Mouse (Mus musculus) brain, embryonic 14.5 days (tissue): Measurements from ENCODE around the gene Ifna16. TPM values are rescaled to one million over a fixed set of nuclear protein-coding genes. Genes with fewer than 3 reads are reported as not detected.

Experiments used
- DNase-seq: peaks from one replicate; pipeline ENCODE4 v3.0.0-alpha.2; 2011; ENCODE audit warnings: low read depth
- CTCF ChIP-seq: fragments of 200-500 bp; IDR thresholded peaks from 2 replicates; pipeline ENCODE4 v1.5.1; 2012; ENCODE audit warnings: inconsistent platforms, mild to moderate bottlenecking, moderate library complexity, borderline replicate concordance; ENCODE audit not compliant: insufficient read depth, insufficient read length; ENCODE audit errors: extremely low read depth
- POLR2A ChIP-seq: fragments of 200-500 bp; IDR thresholded peaks from 2 replicates; pipeline ENCODE4 v1.6.1; 2012; ENCODE audit warnings: mild to moderate bottlenecking, inconsistent platforms, borderline replicate concordance; ENCODE audit not compliant: poor library complexity, insufficient read depth, insufficient read length, severe bottlenecking; ENCODE audit errors: extremely low read depth
- polyA plus RNA-seq: library from polyadenylated mRNA; depleted of rRNA; stranded (reverse); fragments of >200 nt; gene quantifications from 2 replicates; pipeline ENCODE4 v1.2.3, GENCODE M21; 2012; rRNA removed

Gene Ifna16
- polyA plus RNA-seq, result not detected in 2 replicates

DNA sequence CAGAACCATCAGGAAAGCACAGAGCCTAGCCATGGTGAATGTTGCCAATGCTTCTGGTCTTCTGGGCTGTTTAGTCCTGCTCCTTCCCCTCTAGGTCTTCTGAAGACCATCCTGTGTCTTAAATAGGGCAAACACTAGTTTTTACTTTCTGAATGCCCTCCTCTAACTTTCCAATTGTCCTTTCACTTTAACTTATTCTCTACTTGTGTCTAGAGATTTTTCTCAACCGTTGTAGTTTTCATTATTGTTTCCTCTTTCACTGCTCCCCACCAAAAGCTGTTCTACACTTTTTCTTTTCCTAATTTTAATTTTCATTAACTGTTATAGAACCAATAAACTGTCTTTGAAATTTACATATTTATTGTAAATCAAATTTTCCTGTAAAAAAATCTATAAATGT is at the start of gene Ifna16:
TSS of gene Ifna16 (minus strand) at position 101 of the 400 bp plus-strand sequence.
- DNase-seq, result no peak
- TF ChIP-seq POLR2A (no peak), CTCF (no peak)

DNA sequence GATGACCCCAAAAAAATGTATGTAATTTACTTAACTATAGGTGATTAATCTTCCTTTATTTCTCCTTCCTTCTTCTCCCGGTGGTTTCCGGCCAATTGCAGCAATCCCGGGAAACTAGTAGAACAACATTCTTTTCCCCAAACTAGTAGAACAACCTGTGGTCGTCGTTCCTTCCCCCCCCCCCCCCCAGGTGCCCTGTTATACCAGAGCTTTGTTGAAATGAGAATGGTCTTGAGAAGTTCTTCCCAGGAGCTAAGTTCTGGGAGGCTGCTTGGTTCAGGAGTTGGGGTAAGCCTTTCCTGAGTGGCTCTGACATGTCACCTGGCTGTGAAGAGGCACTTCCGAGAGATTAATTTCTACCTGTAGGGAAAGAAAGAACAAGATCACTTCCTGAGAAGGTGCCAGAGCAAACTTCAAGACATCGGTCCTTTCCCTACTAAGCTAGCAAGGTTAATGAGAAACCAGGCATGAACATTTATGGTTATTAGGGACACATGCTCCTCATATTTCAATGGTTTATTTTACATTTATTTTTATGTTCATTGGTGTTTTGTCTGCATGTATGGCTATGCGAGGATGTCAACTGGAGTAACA is 46.9 kb upstream of the Ifna16 start:
- TF ChIP-seq CTCF, result no peak
- no peak for TF ChIP-seq POLR2A
- DNase-seq, result no peak

DNA sequence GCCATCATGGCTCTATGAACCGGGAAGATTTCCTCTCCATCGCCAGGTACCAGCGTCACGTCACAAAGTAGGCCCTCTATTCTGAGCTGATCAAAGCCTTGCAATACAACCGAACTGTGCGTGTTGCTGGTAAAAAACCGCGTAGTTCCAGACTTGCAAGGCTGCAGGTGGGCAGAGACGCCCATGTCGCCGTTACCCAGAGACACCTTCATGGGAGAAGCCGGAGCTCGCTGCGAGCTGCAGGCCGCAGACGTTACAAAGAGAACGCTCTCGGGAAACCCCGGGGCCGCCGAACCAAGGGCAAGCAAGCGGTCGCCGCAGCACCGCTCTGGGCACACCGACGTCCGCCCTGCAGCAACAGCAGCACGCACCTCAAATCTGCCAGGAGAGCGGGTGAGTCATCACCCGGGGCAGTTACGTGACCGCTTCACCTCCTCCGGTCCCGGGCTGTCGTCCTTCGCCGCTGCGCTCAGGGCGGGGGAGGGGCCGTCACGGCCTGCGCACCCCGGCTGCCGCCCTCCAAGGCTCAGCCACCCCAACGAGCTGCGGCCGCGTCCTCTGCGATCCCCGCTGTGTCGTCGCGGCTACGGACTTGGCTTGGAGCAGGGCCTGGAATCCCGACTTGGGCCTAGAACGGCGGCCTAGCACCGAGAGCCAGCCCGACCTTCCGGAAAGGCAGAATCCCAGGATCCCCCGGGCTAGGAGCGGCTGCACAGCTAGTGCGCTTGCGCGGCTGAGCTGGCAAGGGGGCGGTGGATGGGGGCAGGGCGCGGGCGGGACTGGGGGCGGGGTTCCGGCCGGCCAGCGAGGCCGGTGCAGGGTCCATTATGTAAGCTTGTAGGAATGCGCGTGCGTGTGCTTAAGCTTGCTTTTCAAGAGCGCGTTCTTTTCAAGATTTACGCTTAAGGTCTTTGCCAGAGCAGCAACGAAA is 45.3 kb upstream of the Ifna16 start, which contains the start of the genes Gm26566 and Klhl9:
TSS of gene Gm26566 (plus strand) at position 15 of the 931 bp plus-strand sequence.
TSS of gene Klhl9 (minus strand) at position 675 of the 931 bp plus-strand sequence.
- DNase-seq, result peak; percentile 98
- TF ChIP-seq POLR2A, result peak; percentile 65; the same call in 1 of the 2 replicates
- no peak for TF ChIP-seq CTCF

DNA sequence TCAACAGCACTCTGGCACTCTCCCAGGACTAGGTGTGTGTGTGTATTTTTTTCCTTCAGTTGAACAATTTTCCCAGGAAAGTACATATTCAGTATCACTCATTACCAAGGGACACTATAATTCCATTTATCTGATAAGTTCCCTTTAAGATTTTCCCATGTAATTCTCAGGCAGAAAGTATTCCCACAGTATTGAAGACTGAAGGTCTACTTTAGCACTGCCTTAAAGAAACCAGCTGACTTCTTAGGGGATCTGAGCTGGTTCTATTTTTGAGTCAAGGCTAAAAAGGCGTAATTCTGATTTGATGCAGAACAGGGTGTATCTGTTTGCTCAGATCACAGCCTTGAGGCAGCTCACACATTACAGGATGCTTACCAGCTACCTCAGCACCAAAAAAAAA is 42.0 kb upstream of the Ifna16 start:
- no peak for TF ChIP-seq POLR2A
- no peak for TF ChIP-seq CTCF
- DNase-seq, result no peak

DNA sequence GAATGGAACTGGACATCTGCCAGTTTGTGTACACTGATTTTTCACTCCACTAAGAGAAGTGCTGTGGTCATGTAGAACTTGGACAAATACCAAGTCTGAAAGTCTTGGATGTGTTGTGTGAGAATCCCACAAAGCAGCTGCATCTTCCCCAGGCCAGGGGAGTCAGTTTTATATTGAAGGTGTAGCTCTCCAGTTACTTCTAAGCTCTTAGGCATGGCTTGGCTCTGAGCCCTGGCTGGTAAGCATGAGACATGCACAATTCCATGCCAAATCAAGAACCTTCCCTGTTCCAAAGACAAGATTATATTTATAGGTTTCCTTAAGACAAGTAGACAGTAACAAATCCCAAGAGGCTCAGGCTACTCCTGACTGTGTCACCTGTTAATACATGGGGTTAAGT is 38.3 kb upstream of the Ifna16 start:
- TF ChIP-seq POLR2A (no peak), CTCF (no peak)
- DNase-seq, result peak; percentile 29

DNA sequence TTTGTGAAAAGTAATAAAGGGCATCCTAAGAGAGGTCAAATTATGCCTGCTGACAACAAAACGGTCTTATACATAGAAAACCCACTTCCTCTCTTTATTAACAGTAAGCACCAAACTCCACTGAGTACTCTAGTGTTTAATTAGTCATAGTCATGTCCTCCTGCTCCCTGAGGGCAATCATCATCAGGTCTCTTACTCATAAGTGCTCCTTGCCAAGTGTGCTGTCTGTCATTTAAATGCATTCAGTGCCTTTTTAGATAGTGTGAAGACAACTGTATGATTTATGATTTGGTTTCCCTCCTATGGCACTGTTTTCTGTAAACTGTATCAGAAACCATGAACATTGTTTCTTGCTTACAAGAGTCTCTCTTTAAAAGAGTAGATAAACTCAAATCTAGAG is 37.6 kb upstream of the Ifna16 start:
- DNase-seq, result no peak
- TF ChIP-seq POLR2A (no peak), CTCF (no peak)

DNA sequence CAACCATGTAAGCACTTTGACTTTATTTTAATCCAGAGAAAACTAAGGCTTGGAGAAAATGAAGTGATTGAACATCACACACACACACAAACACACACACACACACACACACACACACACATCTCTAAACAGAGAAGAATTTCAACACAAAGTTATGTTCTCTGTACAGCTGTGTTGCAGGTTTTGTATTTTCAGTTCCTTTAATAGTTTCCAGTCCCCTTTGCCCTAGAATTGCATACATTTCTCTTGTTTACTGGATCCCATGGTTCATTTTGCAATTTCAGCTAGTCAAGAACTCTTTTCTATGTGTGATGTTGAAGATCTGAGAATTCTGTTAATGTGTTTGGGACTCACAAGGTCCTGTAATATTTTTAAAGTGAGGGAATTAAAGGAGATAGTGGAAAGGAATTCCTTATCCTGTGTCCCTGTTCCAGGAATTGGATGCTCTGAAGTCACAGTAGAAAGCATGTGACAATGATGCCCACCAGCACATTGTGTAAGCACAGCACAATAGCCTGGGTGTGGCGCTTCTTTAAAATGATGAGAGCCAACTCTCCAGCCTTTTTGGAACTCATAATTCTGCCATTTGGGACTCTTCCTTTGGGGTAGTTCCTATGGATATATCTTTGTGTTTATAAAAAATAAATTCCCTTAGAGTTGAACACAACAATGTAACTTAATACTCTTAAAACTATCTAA is 30.6 kb upstream of the Ifna16 start:
- TF ChIP-seq CTCF (no peak), POLR2A (no peak)
- DNase-seq, result no peak

DNA sequence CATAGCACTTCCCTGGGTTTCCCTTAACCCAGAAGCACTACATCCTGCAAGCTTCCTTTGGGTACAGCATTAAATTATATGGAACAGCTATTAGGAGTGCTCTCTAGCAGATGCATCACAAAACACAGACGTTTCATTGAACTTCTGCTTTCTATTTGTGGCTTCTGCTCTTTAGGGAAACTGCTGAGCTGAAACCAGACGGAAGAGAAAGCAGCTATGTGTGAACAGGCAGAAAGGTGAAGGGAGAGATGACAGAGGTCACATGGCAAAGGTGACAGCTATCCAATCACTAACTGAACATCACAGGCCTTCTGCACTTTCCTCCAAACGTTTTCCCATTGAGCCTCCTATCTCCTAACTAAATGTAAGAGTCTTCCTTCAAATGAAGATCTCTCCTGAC is 29.2 kb upstream of the Ifna16 start:
- no peak for TF ChIP-seq POLR2A
- TF ChIP-seq CTCF, result no peak
- no peak for DNase-seq

DNA sequence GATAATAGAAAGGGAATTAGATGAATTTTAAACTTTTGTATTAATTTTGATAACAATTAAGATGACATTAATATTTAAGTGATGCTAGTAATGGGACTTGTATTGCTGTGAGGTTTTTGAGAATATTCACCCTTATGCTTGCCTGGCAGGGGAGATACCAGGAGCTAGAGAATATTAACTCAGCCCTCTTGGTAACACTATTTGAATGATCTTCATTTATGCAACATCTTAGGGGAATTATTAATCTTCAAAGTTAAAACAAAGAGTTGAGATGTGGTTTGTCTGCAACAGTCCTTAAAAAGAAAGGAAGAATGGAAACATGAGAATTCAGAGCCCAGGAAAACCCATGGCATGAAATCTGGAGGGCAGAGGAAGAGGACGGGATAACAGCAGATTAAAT is 22.6 kb upstream of the Ifna16 start:
- DNase-seq, result no peak
- TF ChIP-seq CTCF (no peak), POLR2A (no peak)

DNA sequence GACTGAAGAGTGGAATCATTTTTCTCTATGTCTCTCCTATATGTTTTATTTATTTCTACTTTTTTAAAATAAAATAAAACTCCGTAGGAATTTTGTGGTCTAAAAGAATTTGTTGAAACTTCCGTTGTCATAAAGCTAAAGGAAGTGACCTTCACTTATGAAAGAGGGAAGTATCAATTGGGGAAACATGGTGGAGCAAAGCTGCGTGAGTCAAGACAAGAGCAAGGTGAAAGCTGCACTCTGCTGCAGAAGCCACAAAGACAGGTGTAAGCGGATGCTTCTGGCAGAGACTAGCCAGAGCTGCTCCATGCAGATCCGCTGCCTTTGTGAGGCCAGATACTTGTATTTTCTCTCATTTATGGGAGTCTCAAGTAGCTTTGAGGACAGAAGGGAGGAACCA is 22.1 kb upstream of the Ifna16 start:
- TF ChIP-seq POLR2A, result no peak
- DNase-seq, result no peak

DNA sequence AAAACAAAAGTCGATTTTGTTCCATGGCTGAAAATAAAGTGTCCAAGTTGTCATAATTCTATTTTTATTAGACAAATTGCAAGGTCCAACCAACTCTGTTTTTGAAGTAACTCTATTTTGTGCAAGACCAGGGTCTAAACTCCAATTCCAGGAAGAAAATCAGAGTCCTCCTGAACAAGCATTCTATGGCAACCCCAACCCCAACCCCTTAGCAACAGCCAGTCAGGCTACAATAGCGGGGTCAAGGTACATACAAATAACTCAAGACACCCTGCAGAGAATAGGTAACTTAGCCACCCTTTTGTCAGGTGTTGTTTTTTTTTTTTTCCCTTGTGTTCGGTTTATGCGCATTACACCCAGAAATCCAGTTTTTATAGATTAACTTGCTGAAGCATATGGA is 21.0 kb upstream of the Ifna16 start:
- TF ChIP-seq CTCF, result no peak
- TF ChIP-seq POLR2A, result no peak
- no peak for DNase-seq

DNA sequence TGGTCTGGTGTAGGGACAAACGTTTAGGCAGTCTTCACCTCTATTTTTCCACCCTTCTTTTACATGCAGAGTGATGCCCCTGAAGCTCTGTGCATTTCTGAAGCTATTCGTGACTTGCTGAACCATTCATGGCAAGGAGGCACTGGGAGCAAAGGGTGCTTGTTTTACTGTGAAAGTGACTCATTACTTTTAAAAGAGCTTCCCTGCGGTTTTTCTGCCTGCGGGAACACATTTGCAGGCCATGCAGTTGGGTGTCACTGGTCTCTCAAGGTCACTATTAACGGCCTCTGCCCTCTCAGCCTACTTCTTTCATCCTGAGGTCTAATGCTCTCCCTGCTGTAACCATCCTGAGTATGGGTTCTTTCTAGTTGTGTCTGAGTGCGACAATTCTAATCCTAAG is 20.4 kb upstream of the Ifna16 start:
- TF ChIP-seq POLR2A (no peak), CTCF (no peak)
- DNase-seq, result no peak
